Mouse (Mus musculus) layer of hippocampus, adult 8-10 months (tissue): ENCODE measurements around the gene Gps1. TPM values are rescaled to one million over a fixed set of nuclear protein-coding genes. Genes with fewer than 3 reads are reported as not detected.
"Not testable (repeated sequence)": the region's sequence is repeated elsewhere in the genome, so short reads cannot be mapped to it uniquely, and the experiment has no call there.

Experiments
- DNase-seq, 2 experiments: peaks; one replicate each; pipeline ENCODE4 v3.0.0; 2022; ENCODE audit warnings: low spot score in 2 of 2
- total RNA-seq, 4 experiments: library from RNA; stranded (reverse); gene quantifications; 2 replicates each; pipeline ENCODE4 v1.2.4; 2022

Gps1 gene
- total RNA-seq, 4 experiments from 2014 or later = 141 to 151 (median 144) TPM

GRCm38 (mm10) chr11:120783426-120784063 is 527 bp upstream of the Gps1 start:
- no peak for DNase-seq

- no peak for DNase-seq
These were observed 1.1 kb downstream of the Gps1 start for GRCm38 (mm10) chr11:120785145-120785544.

GRCm38 (mm10) chr11:120788460-120788859 is 4.4 kb downstream of the Gps1 start:
- not testable (repeated sequence) for DNase-seq

GRCm38 (mm10) chr11:120789355-120789754 is 5.3 kb downstream of the Gps1 start:
- no peak for DNase-seq

- no peak for DNase-seq
These were observed 5.7 kb downstream of the Gps1 start for GRCm38 (mm10) chr11:120789810-120790209.

- no peak for DNase-seq
These were observed 8.6 kb downstream of the Gps1 start for GRCm38 (mm10) chr11:120792652-120793051.

GRCm38 (mm10) chr11:120795756-120796613 is 11.9 kb downstream of the Gps1 start, which contains the start of gene Dus1l:
Gene Dus1l (minus strand): TSS chr11:120796403.
- peak; percentile 90 to 98 for DNase-seq

GRCm38 (mm10) chr11:120796614-120796946 is 12.5 kb downstream of the Gps1 start:
- DNase-seq = no peak

GRCm38 (mm10) chr11:120798244-120798643 is 14.2 kb downstream of the Gps1 start:
- DNase-seq = no peak

- DNase-seq = no peak
These were observed 15.3 kb downstream of the Gps1 start for GRCm38 (mm10) chr11:120799316-120799890.

GRCm38 (mm10) chr11:120800061-120800904 is 16.2 kb downstream of the Gps1 start:
- peak; percentile 61 to 88 for DNase-seq

- DNase-seq = no peak
These were observed 20.2 kb downstream of the Gps1 start for GRCm38 (mm10) chr11:120804274-120804673.

GRCm38 (mm10) chr11:120804769-120805168 is 20.7 kb downstream of the Gps1 start:
- DNase-seq = no peak

GRCm38 (mm10) chr11:120805375-120806298 is 21.6 kb downstream of the Gps1 start:
- DNase-seq = no peak

- no peak for DNase-seq
These were observed 23.9 kb downstream of the Gps1 start for GRCm38 (mm10) chr11:120808010-120808409.

- DNase-seq = peak in 1 of 2 experiments; percentile 51
These were observed 28.0 kb downstream of the Gps1 start for GRCm38 (mm10) chr11:120812068-120812467.

- no peak for DNase-seq
These were observed 33.3 kb downstream of the Gps1 start for GRCm38 (mm10) chr11:120817358-120817757.

GRCm38 (mm10) chr11:120818251-120818650 is 34.2 kb downstream of the Gps1 start:
- DNase-seq = no peak

GRCm38 (mm10) chr11:120819556-120819955 is 35.5 kb downstream of the Gps1 start:
- DNase-seq = no peak

- DNase-seq = no peak
These were observed 36.5 kb downstream of the Gps1 start for GRCm38 (mm10) chr11:120820546-120820945.
